Mouse (Mus musculus): ENCODE results near the gene Stim2. TPM values are rescaled to one million over a fixed set of nuclear protein-coding genes. Genes with fewer than 3 reads are reported as not detected.
A peak's percentile ranks its signal among the peaks of the same experiment; 100 is the strongest.

The Stim2 gene
- polyA plus RNA-seq, 1 experiment from 2014 or later, result 27.2 TPM

- Histone ChIP-seq H3K4me3 (no peak overlapping the region), H3K4me2 (replicated peaks) (no peak overlapping the region), H3K9ac (replicated peaks) (no peak overlapping the region), H3K36me3 (no peaks in the 10 kb centered on the region), H3K9me3 (no peaks in the 10 kb centered on the region), H3K27ac (replicated peaks) (no peak overlapping the region), H3K27me3 (no peaks in the 10 kb centered on the region), H3K4me1 (no peaks in the 10 kb centered on the region)
- WGBS, result 97% methylated on average over 2 of the region's 2 CpGs
- no peak for ATAC-seq (replicated peaks)
These were observed 30.7 kb upstream of the Stim2 start for GRCm38 (mm10) chr5:53967560-53967959.

DNA sequence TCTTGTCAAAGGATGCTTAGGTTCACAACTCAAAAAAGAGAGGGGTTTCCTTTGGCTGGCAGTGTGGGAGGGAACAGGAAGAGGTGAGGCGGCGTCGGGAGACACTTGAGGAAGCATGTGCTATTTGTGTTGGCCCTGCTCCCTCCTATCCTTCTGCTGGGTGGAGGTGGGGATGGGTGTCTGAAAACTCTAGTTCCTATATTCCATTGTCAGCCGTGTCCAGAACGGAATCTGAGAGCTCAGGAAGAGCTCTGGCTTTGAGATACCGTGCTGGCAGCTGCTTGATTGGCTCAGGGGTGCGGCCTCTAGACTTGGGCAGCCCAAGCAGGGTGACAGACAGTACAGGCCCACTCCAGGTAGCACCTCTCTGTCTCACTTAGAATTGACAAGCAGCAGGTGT lies 28.1 kb upstream of the Stim2 start:
- Histone ChIP-seq H3K9me3 (no peaks in the 10 kb centered on the region), H3K9ac (replicated peaks) (no peak overlapping the region), H3K27ac (replicated peaks) (no peak overlapping the region), H3K4me3 (no peak overlapping the region), H3K4me2 (replicated peaks) (no peak overlapping the region), H3K27me3 (no peaks in the 10 kb centered on the region), H3K36me3 (no peaks in the 10 kb centered on the region), H3K4me1 (no peaks in the 10 kb centered on the region)
- ATAC-seq (replicated peaks), result no peak
- WGBS, result 88% methylated on average over 7 of the region's 7 CpGs

DNA sequence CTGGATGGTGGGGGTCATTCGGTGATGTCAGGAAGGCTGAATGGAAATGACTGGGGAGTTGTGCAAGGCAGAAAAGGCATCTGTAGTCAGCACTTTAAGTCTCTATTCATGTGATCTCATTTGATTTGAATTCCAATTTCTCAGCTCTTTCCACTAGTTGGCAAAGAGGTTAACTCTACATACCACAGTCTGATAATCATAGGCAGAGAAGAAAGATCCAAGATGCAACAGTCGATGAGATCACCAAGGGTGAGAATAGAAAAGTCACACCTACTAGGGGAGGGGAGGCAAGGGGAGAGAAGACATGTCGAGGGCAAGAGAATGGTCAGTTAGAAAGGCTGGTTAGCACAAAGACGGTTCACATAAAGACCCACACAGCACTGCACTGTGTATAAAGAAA lies 27.1 kb upstream of the Stim2 start:
- no peaks in the 10 kb centered on the region for H3K9me3 ChIP-seq
- no peaks in the 10 kb centered on the region for H3K4me1 ChIP-seq
- WGBS, result 62% methylated on average over 4 of the region's 4 CpGs
- H3K4me3 ChIP-seq, result no peak overlapping the region
- no peaks in the 10 kb centered on the region for H3K27me3 ChIP-seq
- no peak overlapping the region for H3K9ac ChIP-seq (replicated peaks)
- ATAC-seq (replicated peaks), result no peak; the same call in 1 of the 2 replicates
- no peak overlapping the region for H3K4me2 ChIP-seq (replicated peaks)
- H3K27ac ChIP-seq (replicated peaks), result no peak overlapping the region
- H3K36me3 ChIP-seq, result no peaks in the 10 kb centered on the region

- Histone ChIP-seq H3K4me1 (no peaks in the 10 kb centered on the region), H3K9me3 (no peaks in the 10 kb centered on the region), H3K27ac (replicated peaks) (no peak overlapping the region), H3K36me3 (no peaks in the 10 kb centered on the region), H3K27me3 (no peaks in the 10 kb centered on the region), H3K4me3 (no peak overlapping the region), H3K4me2 (replicated peaks) (no peak overlapping the region), H3K9ac (replicated peaks) (no peak overlapping the region)
- no peak for ATAC-seq (replicated peaks)
- WGBS, result 30% methylated on average over 4 of the region's 4 CpGs
These were observed 25.4 kb upstream of the Stim2 start for GRCm38 (mm10) chr5:53972905-53973304.

DNA sequence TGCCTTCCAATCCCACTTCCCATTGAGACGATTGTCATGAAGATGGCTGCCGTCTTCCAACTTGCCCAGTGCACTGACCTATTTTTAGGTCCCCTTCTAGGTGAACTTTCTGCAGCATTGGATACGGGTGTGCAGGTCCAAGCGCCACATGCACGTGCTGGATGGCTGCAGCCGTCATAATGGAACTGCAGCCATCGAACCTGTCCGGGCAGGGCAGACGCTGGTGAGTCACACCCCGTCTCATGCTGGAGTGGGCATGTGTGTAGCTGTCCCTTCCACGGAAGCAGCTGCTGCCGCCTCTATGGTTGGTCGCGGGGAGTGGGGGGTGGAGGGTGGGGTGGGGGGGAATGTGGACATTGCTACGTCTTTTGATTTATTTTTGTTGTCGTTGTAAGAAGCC lies 21.8 kb upstream of the Stim2 start:
- Histone ChIP-seq H3K9ac (replicated peaks) (no peak overlapping the region), H3K9me3 (no peaks in the 10 kb centered on the region), H3K4me2 (replicated peaks) (no peak overlapping the region), H3K4me3 (no peak overlapping the region), H3K27ac (replicated peaks) (no peak overlapping the region), H3K4me1 (no peaks in the 10 kb centered on the region), H3K36me3 (no peaks in the 10 kb centered on the region), H3K27me3 (no peaks in the 10 kb centered on the region)
- WGBS, result 94% methylated on average over 16 of the region's 16 CpGs
- no peak for ATAC-seq (replicated peaks)

GRCm38 (mm10) chr5:53977060-53977459 lies 21.2 kb upstream of the Stim2 start:
- H3K4me3 ChIP-seq, result no peak overlapping the region
- no peaks in the 10 kb centered on the region for H3K4me1 ChIP-seq
- no peaks in the 10 kb centered on the region for H3K9me3 ChIP-seq
- H3K9ac ChIP-seq (replicated peaks), result no peak overlapping the region
- H3K27me3 ChIP-seq, result no peaks in the 10 kb centered on the region
- no peak overlapping the region for H3K27ac ChIP-seq (replicated peaks)
- 84% methylated on average over 8 of the region's 8 CpGs for WGBS
- no peak overlapping the region for H3K4me2 ChIP-seq (replicated peaks)
- H3K36me3 ChIP-seq, result no peaks in the 10 kb centered on the region
- no peak for ATAC-seq (replicated peaks)

- no peak for ATAC-seq (replicated peaks)
- Histone ChIP-seq H3K27me3 (no peaks in the 10 kb centered on the region), H3K9ac (replicated peaks) (no peak overlapping the region), H3K27ac (replicated peaks) (no peak overlapping the region), H3K4me2 (replicated peaks) (no peak overlapping the region), H3K9me3 (no peaks in the 10 kb centered on the region), H3K4me3 (no peak overlapping the region), H3K36me3 (no peaks in the 10 kb centered on the region), H3K4me1 (no peaks in the 10 kb centered on the region)
- 85% methylated on average over 4 of the region's 4 CpGs for WGBS
These were observed 14.9 kb upstream of the Stim2 start for GRCm38 (mm10) chr5:53983358-53983757.

GRCm38 (mm10) chr5:53985632-53986031 lies 12.7 kb upstream of the Stim2 start:
- H3K9me3 ChIP-seq, result no peaks in the 10 kb centered on the region
- no peak overlapping the region for H3K4me2 ChIP-seq (replicated peaks)
- H3K9ac ChIP-seq (replicated peaks), result no peak overlapping the region
- H3K4me3 ChIP-seq, result no peak overlapping the region
- no peak overlapping the region for H3K27ac ChIP-seq (replicated peaks)
- H3K27me3 ChIP-seq, result no peaks in the 10 kb centered on the region
- 94% methylated on average over 3 of the region's 3 CpGs for WGBS
- H3K4me1 ChIP-seq, result no peaks in the 10 kb centered on the region
- no peak for ATAC-seq (replicated peaks)
- no peaks in the 10 kb centered on the region for H3K36me3 ChIP-seq

DNA sequence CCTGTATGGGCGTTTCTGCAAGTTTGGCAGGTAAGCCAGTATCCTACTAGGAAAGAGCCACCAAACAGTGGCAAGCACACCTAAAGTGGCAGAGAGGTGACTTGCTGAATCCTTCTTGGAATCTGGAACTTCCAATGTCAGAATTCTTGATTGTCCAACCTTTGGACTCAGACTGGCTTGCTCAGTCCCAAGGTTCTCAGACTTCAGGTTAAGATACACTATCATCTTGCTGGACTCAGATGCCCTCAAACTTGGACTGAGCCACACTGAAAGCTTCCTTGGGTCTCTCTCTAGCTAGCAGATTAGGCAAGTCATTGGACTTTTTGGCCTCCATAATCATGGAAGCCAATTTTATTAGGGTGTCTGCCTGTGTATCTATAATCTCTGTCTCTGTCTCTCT lies 10.8 kb upstream of the Stim2 start:
- no peak overlapping the region for H3K4me3 ChIP-seq
- H3K36me3 ChIP-seq, result no peaks in the 10 kb centered on the region
- no peaks in the 10 kb centered on the region for H3K9me3 ChIP-seq
- no peak for ATAC-seq (replicated peaks)
- H3K27ac ChIP-seq (replicated peaks), result no peak overlapping the region
- peaks cover 2% of the 10 kb centered on the region; the same call in 1 of the 2 replicates for H3K4me1 ChIP-seq
- 83% methylated on average over 1 of the region's 1 CpGs for WGBS
- H3K4me2 ChIP-seq (replicated peaks), result no peak overlapping the region
- H3K9ac ChIP-seq (replicated peaks), result no peak overlapping the region
- H3K27me3 ChIP-seq, result no peaks in the 10 kb centered on the region

- 69% methylated on average over 1 of the region's 1 CpGs for WGBS
- Histone ChIP-seq H3K9me3 (no peaks in the 10 kb centered on the region), H3K27me3 (no peaks in the 10 kb centered on the region), H3K4me3 (no peak overlapping the region), H3K9ac (replicated peaks) (no peak overlapping the region), H3K27ac (replicated peaks) (no peak overlapping the region), H3K4me1 (peaks cover 7% of the 10 kb centered on the region; the same call in 1 of the 2 replicates), H3K4me2 (replicated peaks) (no peak overlapping the region), H3K36me3 (no peaks in the 10 kb centered on the region)
- no peak for ATAC-seq (replicated peaks)
These were observed 10.2 kb upstream of the Stim2 start for GRCm38 (mm10) chr5:53988053-53988452.

GRCm38 (mm10) chr5:53992616-53993015 lies 5.7 kb upstream of the Stim2 start:
- ATAC-seq (replicated peaks), result peak; percentile 82
- Histone ChIP-seq H3K4me1 (peaks cover 23% of the 10 kb centered on the region), H3K4me2 (replicated peaks) (no peak overlapping the region), H3K27ac (replicated peaks) (no peak overlapping the region), H3K4me3 (no peak overlapping the region), H3K9me3 (no peaks in the 10 kb centered on the region), H3K36me3 (no peaks in the 10 kb centered on the region), H3K27me3 (no peaks in the 10 kb centered on the region), H3K9ac (replicated peaks) (no peak overlapping the region)
- WGBS, result 40% methylated on average over 7 of the region's 7 CpGs

DNA sequence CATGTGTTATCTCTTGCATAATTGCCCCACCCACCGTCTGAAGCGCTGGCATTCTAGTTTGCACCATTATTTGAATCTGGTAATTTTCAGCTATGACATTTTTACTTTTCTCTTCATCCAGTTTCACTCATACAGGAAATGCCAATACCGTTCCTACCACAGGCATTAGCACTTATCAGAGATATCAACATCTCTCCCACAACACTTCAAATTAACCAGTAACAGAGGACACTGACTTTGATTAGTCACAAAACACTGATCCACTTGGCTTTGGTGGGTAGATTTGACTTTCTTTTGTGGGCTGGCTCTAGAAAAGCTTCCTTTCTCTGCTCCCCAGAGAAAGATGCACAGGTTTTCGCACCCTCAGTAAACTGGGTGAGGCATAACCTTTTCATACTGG lies 3.7 kb upstream of the Stim2 start:
- Histone ChIP-seq H3K4me1 (peaks cover 30% of the 10 kb centered on the region), H3K27me3 (no peaks in the 10 kb centered on the region), H3K27ac (replicated peaks) (no peak overlapping the region), H3K9me3 (no peaks in the 10 kb centered on the region), H3K4me2 (replicated peaks) (peak overlapping the region; percentile 80; the same call in 1 of the 2 replicates), H3K36me3 (no peaks in the 10 kb centered on the region), H3K4me3 (no peak overlapping the region), H3K9ac (replicated peaks) (no peak overlapping the region)
- WGBS, result 77% methylated on average over 4 of the region's 4 CpGs
- no peak for ATAC-seq (replicated peaks)

GRCm38 (mm10) chr5:53995316-53995715 lies 3.0 kb upstream of the Stim2 start:
- peak overlapping the region; percentile 56 for H3K4me3 ChIP-seq
- ATAC-seq (replicated peaks), result peak; percentile 12
- no peak overlapping the region for H3K27ac ChIP-seq (replicated peaks)

More at GRCm38 (mm10) chr5:53995316-53995715, 3.0 kb upstream of the Stim2 start:
- Histone ChIP-seq H3K27me3 (no peaks in the 10 kb centered on the region), H3K9ac (replicated peaks) (peak overlapping the region; percentile 58), H3K9me3 (no peaks in the 10 kb centered on the region), H3K4me2 (replicated peaks) (peak overlapping the region; percentile 80), H3K36me3 (no peaks in the 10 kb centered on the region), H3K4me1 (peaks cover 38% of the 10 kb centered on the region)
- WGBS, result under 1% methylated on average over 34 of the region's 34 CpGs

All from forebrain, embryonic 15.5 days (tissue).